Mouse (Mus musculus) brain, adult 2 months (tissue): ENCODE measurements around the gene Arhgef17.
"Not testable (repeated sequence)": the region's sequence is repeated elsewhere in the genome, so short reads cannot be mapped to it uniquely, and the experiment has no call there.

Experiments
- DNase-seq: peaks from one replicate; pipeline ENCODE4 v3.0.0; 2011; ENCODE audit warnings: low read depth, low spot score

Arhgef17 gene

DNA sequence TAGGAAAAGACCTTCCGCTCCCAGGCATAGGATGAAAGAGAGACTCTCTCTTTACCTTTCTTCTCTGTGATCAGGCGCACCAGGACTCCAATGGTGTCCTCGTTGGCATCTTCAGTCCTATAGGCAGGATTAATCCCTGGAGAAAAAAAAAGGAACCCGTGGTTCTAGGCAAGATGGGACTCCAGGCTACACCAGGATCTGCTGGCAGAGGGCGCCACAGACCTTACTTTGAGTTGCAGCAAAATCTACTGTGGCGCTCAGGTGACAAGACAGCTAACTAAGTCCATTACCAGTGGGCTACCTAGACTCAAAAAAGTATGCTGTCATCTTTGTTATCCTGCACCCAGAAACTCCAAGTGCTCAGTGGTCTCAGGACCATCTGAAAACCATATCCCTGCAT lies 83.2 kb downstream of the Arhgef17 start:
- DNase-seq: peak; percentile 87

DNA sequence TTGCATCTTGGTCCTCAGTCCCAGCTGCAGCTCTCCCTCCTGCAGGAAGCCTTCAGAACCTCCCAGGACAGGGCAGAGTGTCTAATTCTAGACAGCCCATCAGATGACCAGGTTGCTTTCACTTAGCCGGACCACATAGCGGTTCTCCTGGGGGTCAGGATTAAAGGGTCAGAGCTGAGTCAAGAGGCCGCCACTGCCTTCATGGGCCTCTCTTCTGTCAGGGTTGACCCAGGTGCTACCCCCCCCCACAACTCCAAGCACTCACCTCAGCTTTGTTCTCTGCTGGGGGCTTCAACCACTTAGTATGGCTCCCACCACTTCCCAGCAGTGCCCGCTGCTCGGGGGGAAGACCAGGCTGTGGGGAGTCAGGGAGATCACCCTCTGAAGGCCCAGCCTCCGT lies 84.8 kb downstream of the Arhgef17 start:
- DNase-seq: no peak

GRCm38 (mm10) chr7:100846033-100846432 lies 85.9 kb downstream of the Arhgef17 start:
- not testable (repeated sequence) for DNase-seq

DNA sequence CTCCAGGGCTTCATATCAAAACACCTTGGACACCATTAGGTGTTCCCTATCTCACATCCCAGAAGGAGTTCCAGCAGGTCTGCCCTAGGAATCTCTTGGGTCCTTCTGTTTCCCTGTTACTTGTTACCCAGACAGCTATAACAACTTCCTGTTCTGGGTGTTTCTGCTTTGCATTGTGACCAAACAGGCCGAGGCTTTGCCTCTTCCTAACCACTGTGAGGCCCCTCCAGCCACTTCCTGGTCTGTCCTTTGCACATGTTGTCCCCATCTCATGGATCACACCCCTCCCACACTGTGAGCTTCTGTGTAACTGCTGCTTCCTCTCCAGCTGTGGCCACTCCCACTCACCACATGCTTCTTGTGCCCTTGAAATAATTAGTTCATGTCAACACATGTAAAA lies 86.5 kb downstream of the Arhgef17 start:
- DNase-seq: peak; percentile 64

- no peak for DNase-seq
Measured at GRCm38 (mm10) chr7:100845026-100845400, 86.9 kb downstream of the Arhgef17 start.

GRCm38 (mm10) chr7:100844385-100845025 lies 87.4 kb downstream of the Arhgef17 start:
- DNase-seq: peak; percentile 12

DNA sequence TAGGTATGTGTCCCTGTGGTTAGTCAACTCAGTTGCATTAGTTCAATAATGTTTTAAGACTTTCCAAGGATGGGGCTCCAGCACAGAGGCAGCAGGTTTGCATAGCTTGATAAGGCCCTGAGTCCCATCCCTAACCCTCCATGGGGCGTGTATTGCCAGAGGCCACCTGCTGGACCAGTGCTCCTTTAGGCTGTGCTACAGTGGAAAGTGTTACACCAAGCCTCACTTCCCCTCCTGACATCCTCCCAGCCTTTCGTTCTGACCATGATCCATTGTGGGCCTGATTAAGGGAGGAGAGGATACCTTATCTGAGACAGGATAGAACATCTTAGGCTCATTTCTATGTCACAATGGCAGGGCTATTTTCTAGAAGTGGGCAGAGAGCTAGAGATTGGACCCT lies 88.0 kb downstream of the Arhgef17 start:
- no peak for DNase-seq

- DNase-seq: no peak
Measured at GRCm38 (mm10) chr7:100842175-100842574, 89.7 kb downstream of the Arhgef17 start.

DNA sequence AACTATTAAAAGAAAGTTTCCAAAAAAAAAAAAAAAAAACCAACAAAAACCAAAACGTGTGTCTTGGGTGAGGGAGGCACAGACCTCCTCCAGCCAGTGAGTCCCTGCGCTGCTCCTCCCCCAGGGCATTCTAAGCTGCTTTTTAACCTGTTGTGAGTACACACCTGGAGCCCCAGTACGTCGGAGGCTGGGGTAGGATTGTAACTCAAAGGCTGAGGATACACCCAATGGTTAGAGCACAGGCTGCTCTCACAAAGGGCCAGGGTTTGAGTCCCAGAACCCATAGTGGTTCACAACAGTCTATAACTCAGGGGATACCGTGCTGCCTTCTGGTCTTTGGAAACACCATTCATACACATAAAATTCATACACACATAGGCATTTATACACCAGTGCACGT lies 90.3 kb downstream of the Arhgef17 start:
- no peak for DNase-seq

- DNase-seq: no peak
Measured at GRCm38 (mm10) chr7:100840906-100841305, 91.0 kb downstream of the Arhgef17 start.

GRCm38 (mm10) chr7:100839632-100840402 lies 92.1 kb downstream of the Arhgef17 start:
- peak; percentile 74 for DNase-seq

GRCm38 (mm10) chr7:100837701-100838100 lies 94.2 kb downstream of the Arhgef17 start:
- DNase-seq: no peak

- DNase-seq: no peak
Measured at GRCm38 (mm10) chr7:100836657-100837056, 95.2 kb downstream of the Arhgef17 start.

- DNase-seq: no peak
Measured at GRCm38 (mm10) chr7:100835711-100836110, 96.2 kb downstream of the Arhgef17 start.

DNA sequence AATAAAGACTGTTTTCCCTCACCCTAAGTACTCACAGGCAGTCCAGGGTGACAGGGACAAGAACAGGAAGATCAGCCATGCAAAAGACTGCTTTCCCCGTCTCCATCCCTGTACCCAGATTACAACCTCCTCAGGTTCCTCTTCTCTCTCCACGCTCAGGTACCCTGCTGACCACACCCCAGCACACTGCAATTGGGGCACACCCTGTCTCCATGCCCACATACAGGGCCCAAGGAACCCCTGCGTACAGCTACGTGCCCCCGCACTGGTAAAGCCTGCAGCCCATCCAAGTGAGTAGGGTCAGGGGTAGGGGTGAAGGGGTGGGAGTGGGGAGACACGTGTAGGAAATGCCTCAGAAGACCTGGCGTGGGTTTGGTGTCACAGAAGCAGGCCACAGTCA lies 96.7 kb downstream of the Arhgef17 start:
- DNase-seq: no peak

DNA sequence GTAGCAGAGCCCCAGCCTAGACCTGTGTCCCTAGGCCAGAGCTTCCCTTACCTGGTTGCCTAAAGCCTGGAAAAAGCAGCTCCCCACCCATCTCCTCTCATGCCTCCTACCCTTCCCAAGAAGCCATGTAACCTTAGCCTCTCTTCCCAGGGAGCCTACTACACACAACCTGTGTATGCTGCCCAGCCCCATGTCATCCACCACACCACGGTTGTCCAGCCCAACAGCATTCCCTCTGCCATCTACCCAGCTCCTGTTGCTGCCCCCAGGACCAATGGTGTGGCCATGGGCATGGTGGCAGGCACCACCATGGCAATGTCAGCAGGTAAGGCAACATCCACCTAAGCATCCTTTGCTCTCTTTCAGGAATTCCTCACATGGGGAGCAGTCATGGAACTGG lies 98.0 kb downstream of the Arhgef17 start:
- DNase-seq: no peak

DNA sequence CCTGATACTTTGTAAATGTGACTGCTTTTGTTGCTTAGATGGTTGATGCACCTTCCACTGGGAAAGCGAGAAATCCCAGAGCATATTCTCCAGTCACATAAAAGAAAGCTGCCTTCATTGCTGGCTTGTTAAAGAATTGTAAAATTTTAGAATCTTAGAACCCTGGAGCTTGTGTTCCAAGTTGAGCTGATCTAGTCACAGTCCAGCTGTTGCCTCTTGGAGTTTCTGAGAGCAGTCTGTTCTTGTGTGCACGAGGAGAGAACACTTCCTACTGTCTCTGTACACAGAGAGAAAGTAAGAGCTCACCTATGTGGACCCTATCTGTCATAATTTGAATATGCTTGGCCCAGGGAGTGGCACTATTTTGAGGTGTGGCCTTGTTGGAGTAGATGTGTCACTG lies 103.4 kb downstream of the Arhgef17 start:
- peak; percentile 70 for DNase-seq

DNA sequence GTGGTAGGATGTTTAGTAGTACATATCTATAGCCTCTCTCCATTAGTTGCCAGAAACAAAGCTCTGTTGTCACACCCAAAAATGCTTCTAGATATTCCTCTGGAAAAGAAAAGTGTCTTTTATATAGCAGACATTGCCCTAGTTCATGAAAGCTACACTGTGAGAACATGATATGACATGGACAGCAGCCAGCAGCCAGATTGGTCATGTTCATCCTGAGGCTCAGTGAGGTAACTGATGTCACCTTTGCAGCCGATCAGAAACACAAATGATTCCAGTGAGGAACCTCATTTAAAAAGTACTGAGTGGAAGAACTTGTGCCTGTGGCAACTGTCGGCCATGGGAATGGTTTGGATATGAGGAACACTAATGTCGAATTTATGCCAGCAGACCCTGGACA lies 107.2 kb downstream of the Arhgef17 start:
- peak; percentile 65 for DNase-seq
